In the genomic region with DNA sequence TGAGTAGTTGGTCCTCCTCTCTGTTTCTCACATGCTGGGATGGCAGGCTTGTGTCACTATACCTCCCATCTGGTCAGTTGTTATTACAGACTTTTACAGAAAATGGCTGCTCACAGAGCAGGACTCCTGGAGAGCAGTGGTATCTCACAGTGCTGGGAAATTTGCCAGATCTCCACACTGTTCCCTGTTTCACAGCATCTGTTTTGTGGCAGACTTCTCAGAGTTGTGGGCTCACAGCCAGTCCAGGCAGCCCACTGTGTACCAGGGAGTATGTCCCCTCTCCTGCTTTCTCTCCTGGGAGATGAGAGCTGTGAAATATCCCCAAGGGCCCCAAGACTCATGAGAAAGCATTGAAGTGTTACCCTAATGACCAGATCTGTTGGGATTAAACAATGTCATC, we compare ENCODE assay signal across 15 mouse cellular contexts. TPM values are rescaled to one million over a fixed set of nuclear protein-coding genes. Genes with fewer than 3 reads are reported as not detected.
DNase-seq lines count a peak whose midpoint lies in the region; ATAC-seq and TF ChIP-seq lines count a peak whose summit lies in the region.
"Had no signal": no experiment of that assay in that cellular context is flagged by ENCODE, and none has a peak within 500 bp of the region (broad histone marks: within the 10 kb centered on the region; RNA-seq: fewer than 3 reads in every experiment).

No protein-coding gene starts in this region.

- ATAC-seq in forebrain, embryonic 14.5 days: peak; percentile 80
- no peak for ATAC-seq in forebrain, embryonic 12.5 days (ENCODE audit: low FRiP score)
- ATAC-seq in intestine, postnatal 0 days: 0 out of 2 replicates have a peak, but pooled peaks have one; percentile 10
- ATAC-seq in intestine, embryonic 15.5 days: no peak
- peak; percentile 65; the same call in 1 of the 2 replicates for ATAC-seq in neural tube, embryonic 13.5 days (ENCODE audit: low read depth)
- peak; percentile 55; the same call in 1 of the 2 replicates for ATAC-seq in neural tube, embryonic 15.5 days (ENCODE audit: low FRiP score)
- ATAC-seq: inflammation-experienced regulatory T-cells, adult 6 months had no signal

- no peak overlapping the region for H3K4me3 ChIP-seq in forebrain, embryonic 14.5 days (ENCODE audit: low read depth, low read length)
- no peak overlapping the region for H3K4me3 ChIP-seq in forebrain, embryonic 12.5 days (replicated peaks)
- no peak overlapping the region for H3K4me3 ChIP-seq in intestine, postnatal 0 days (ENCODE audit: low read depth, low read length)
- H3K4me3 ChIP-seq in intestine, embryonic 15.5 days (replicated peaks): no peak overlapping the region
- no peak overlapping the region for H3K4me3 ChIP-seq in neural tube, embryonic 13.5 days
- no peak overlapping the region for H3K4me3 ChIP-seq in neural tube, embryonic 15.5 days (replicated peaks)

- H3K9ac ChIP-seq in forebrain, embryonic 14.5 days (ENCODE audit: low read length): no peak overlapping the region
- H3K9ac ChIP-seq in forebrain, embryonic 12.5 days: no peak overlapping the region
- H3K9ac ChIP-seq in intestine, postnatal 0 days (ENCODE audit: low read depth, low read length): no peak overlapping the region
- no peak overlapping the region for H3K9ac ChIP-seq in intestine, embryonic 15.5 days
- no peak overlapping the region for H3K9ac ChIP-seq in neural tube, embryonic 13.5 days
- no peak overlapping the region for H3K9ac ChIP-seq in neural tube, embryonic 15.5 days (replicated peaks)

- DNase-seq in forebrain, embryonic 14.5 days (ENCODE audit: low spot score): peak; percentile 81
- DNase-seq in neural tube, embryonic 10.5 days (ENCODE audit: extremely low spot score, low spot score): no peak
- DNase-seq in kidney, postnatal 4 days: no peak
- DNase-seq: cerebellum, adult 9-10 months; gastrocnemius, postnatal 25 days; kidney, postnatal 36 days; lung, postnatal 4 days; spleen, adult 18-20 months had no signal

- peaks cover 6% of the 10 kb centered on the region; the same call in 1 of the 2 replicates for H3K36me3 ChIP-seq in forebrain, embryonic 14.5 days (ENCODE audit: control insufficient read depth, insufficient read depth, low read length)
- peaks cover 19% of the 10 kb centered on the region for H3K36me3 ChIP-seq in forebrain, embryonic 12.5 days (replicated peaks)
- H3K36me3 ChIP-seq in intestine, postnatal 0 days (ENCODE audit: control insufficient read depth, insufficient read depth): no peaks in the 10 kb centered on the region
- no peaks in the 10 kb centered on the region for H3K36me3 ChIP-seq in intestine, embryonic 15.5 days
- H3K36me3 ChIP-seq in neural tube, embryonic 13.5 days: peaks cover 51% of the 10 kb centered on the region
- H3K36me3 ChIP-seq in neural tube, embryonic 15.5 days: 0 out of 2 replicates have a peak, but pooled peaks cover 13% of the 10 kb centered on the region

- no peak for TF ChIP-seq CTCF in intestine, postnatal 0 days (IDR thresholded peaks at IDR 0.05; ENCODE audit: low read depth)

- H3K27ac ChIP-seq in forebrain, embryonic 14.5 days (ENCODE audit: low read depth, low read length): 0 out of 2 replicates have a peak overlapping the region, but pooled peaks have one; percentile 11
- no peak overlapping the region for H3K27ac ChIP-seq in forebrain, embryonic 12.5 days
- H3K27ac ChIP-seq in intestine, postnatal 0 days (ENCODE audit: low read depth, low read length): no peak overlapping the region
- no peak overlapping the region for H3K27ac ChIP-seq in intestine, embryonic 15.5 days
- H3K27ac ChIP-seq in neural tube, embryonic 13.5 days (replicated peaks): peak overlapping the region; percentile 64
- H3K27ac ChIP-seq in neural tube, embryonic 15.5 days (replicated peaks): peak overlapping the region; percentile 33; the same call in 1 of the 2 replicates

- no peaks in the 10 kb centered on the region for H3K4me1 ChIP-seq in forebrain, embryonic 14.5 days (ENCODE audit: control insufficient read depth, insufficient read depth, low read length)
- H3K4me1 ChIP-seq in forebrain, embryonic 12.5 days: no peaks in the 10 kb centered on the region
- H3K4me1 ChIP-seq in intestine, postnatal 0 days (replicated peaks; ENCODE audit: control insufficient read depth, insufficient read depth, low read length): no peaks in the 10 kb centered on the region
- H3K4me1 ChIP-seq in intestine, embryonic 15.5 days (replicated peaks): no peaks in the 10 kb centered on the region
- no peaks in the 10 kb centered on the region; the same call in 1 of the 2 replicates for H3K4me1 ChIP-seq in neural tube, embryonic 13.5 days (replicated peaks)
- H3K4me1 ChIP-seq in neural tube, embryonic 15.5 days: 0 out of 2 replicates have a peak, but pooled peaks cover 6% of the 10 kb centered on the region

- no peaks in the 10 kb centered on the region for H3K9me3 ChIP-seq in forebrain, embryonic 14.5 days (replicated peaks; ENCODE audit: control insufficient read depth, low read length)
- H3K9me3 ChIP-seq in forebrain, embryonic 12.5 days: no peaks in the 10 kb centered on the region
- no peaks in the 10 kb centered on the region for H3K9me3 ChIP-seq in intestine, postnatal 0 days (ENCODE audit: control insufficient read depth)
- no peaks in the 10 kb centered on the region for H3K9me3 ChIP-seq in intestine, embryonic 15.5 days
- H3K9me3 ChIP-seq in neural tube, embryonic 13.5 days: no peaks in the 10 kb centered on the region
- no peaks in the 10 kb centered on the region for H3K9me3 ChIP-seq in neural tube, embryonic 15.5 days (replicated peaks)

- H3K4me2 ChIP-seq in forebrain, embryonic 14.5 days (ENCODE audit: low read length): no peak overlapping the region
- H3K4me2 ChIP-seq in forebrain, embryonic 12.5 days: no peak overlapping the region
- H3K4me2 ChIP-seq in intestine, postnatal 0 days (replicated peaks; ENCODE audit: low read depth): no peak overlapping the region
- no peak overlapping the region for H3K4me2 ChIP-seq in intestine, embryonic 15.5 days (replicated peaks)
- no peak overlapping the region for H3K4me2 ChIP-seq in neural tube, embryonic 13.5 days
- H3K4me2 ChIP-seq in neural tube, embryonic 15.5 days: no peak overlapping the region
- H3K4me2 ChIP-seq: liver, embryonic 11.5 days had no signal

- H3K27me3 ChIP-seq in forebrain, embryonic 14.5 days (replicated peaks; ENCODE audit: control insufficient read depth, insufficient read depth, low read length): no peaks in the 10 kb centered on the region
- H3K27me3 ChIP-seq in forebrain, embryonic 12.5 days: no peaks in the 10 kb centered on the region
- no peaks in the 10 kb centered on the region for H3K27me3 ChIP-seq in intestine, postnatal 0 days (replicated peaks; ENCODE audit: control insufficient read depth, insufficient read depth, low read length)
- no peaks in the 10 kb centered on the region for H3K27me3 ChIP-seq in intestine, embryonic 15.5 days (replicated peaks)
- H3K27me3 ChIP-seq in neural tube, embryonic 13.5 days: no peaks in the 10 kb centered on the region
- H3K27me3 ChIP-seq in neural tube, embryonic 15.5 days (replicated peaks): no peaks in the 10 kb centered on the region

RNA-seq across cellular contexts. Expression of gene Nkain4, which starts 12.6 kb away (rescaled TPM):
- 57.3 and 60.7 TPM in 2 replicates for polyA plus RNA-seq in forebrain, embryonic 14.5 days (2014; fragmentation: Nextera tagmentation; extraction: Ambion mirVana)
- polyA plus RNA-seq in forebrain, embryonic 12.5 days (2016; fragmentation: Nextera tagmentation; extraction: Ambion mirVana): 39.4 and 43.5 TPM in 2 replicates
- 22.9 and 25.9 TPM in 2 replicates for polyA plus RNA-seq in intestine, postnatal 0 days (2015; fragmentation: Nextera tagmentation; extraction: Ambion mirVana)
- 37.4 and 41.1 TPM in 2 replicates for polyA plus RNA-seq in intestine, embryonic 15.5 days (2015; fragmentation: Nextera tagmentation; extraction: Ambion mirVana)
- 88.1 and 106 TPM in 2 replicates for polyA plus RNA-seq in neural tube, embryonic 13.5 days (2015; fragmentation: Nextera tagmentation; extraction: Ambion mirVana)
- 89.0 and 91.1 TPM in 2 replicates for polyA plus RNA-seq in neural tube, embryonic 15.5 days (2015; fragmentation: Nextera tagmentation; extraction: Ambion mirVana)
- polyA plus RNA-seq: inflammation-experienced regulatory T-cells, adult 6 months had no signal

RNA-seq across cellular contexts. Expression of gene Birc7, which starts 13.0 kb away (rescaled TPM):
- not detected in 2 replicates for polyA plus RNA-seq in forebrain, embryonic 14.5 days (2014; fragmentation: Nextera tagmentation; extraction: Ambion mirVana)
- polyA plus RNA-seq in forebrain, embryonic 12.5 days (2016; fragmentation: Nextera tagmentation; extraction: Ambion mirVana): 0.11 and 0.41 TPM in 2 replicates
- polyA plus RNA-seq in intestine, postnatal 0 days (2015; fragmentation: Nextera tagmentation; extraction: Ambion mirVana): not detected in 2 replicates
- not detected in 2 replicates for polyA plus RNA-seq in intestine, embryonic 15.5 days (2015; fragmentation: Nextera tagmentation; extraction: Ambion mirVana)
- polyA plus RNA-seq in neural tube, embryonic 13.5 days (2015; fragmentation: Nextera tagmentation; extraction: Ambion mirVana): 0.43 and 0.60 TPM in 2 replicates
- 0.20 TPM in 1 of 2 replicates, not detected in the other for polyA plus RNA-seq in neural tube, embryonic 15.5 days (2015; fragmentation: Nextera tagmentation; extraction: Ambion mirVana)
- polyA plus RNA-seq: inflammation-experienced regulatory T-cells, adult 6 months; liver, embryonic 11.5 days had no signal

RNA-seq across cellular contexts. Expression of gene Ythdf1, which starts 21.1 kb away (rescaled TPM):
- polyA plus RNA-seq in forebrain, embryonic 14.5 days (2014; fragmentation: Nextera tagmentation; extraction: Ambion mirVana): 24.5 and 36.8 TPM in 2 replicates
- 62.6 and 64.5 TPM in 2 replicates for polyA plus RNA-seq in forebrain, embryonic 12.5 days (2016; fragmentation: Nextera tagmentation; extraction: Ambion mirVana)
- polyA plus RNA-seq in intestine, postnatal 0 days (2015; fragmentation: Nextera tagmentation; extraction: Ambion mirVana): 24.2 and 26.8 TPM in 2 replicates
- polyA plus RNA-seq in intestine, embryonic 15.5 days (2015; fragmentation: Nextera tagmentation; extraction: Ambion mirVana): 46.9 and 49.3 TPM in 2 replicates
- polyA plus RNA-seq in neural tube, embryonic 13.5 days (2015; fragmentation: Nextera tagmentation; extraction: Ambion mirVana): 50.7 and 55.9 TPM in 2 replicates
- polyA plus RNA-seq in neural tube, embryonic 15.5 days (2015; fragmentation: Nextera tagmentation; extraction: Ambion mirVana): 48.2 and 50.0 TPM in 2 replicates

RNA-seq across cellular contexts. Expression of gene Arfgap1, which starts 25.2 kb away (rescaled TPM):
- polyA plus RNA-seq in forebrain, embryonic 14.5 days (2014; fragmentation: Nextera tagmentation; extraction: Ambion mirVana): 71.7 and 85.4 TPM in 2 replicates
- 85.2 and 87.7 TPM in 2 replicates for polyA plus RNA-seq in forebrain, embryonic 12.5 days (2016; fragmentation: Nextera tagmentation; extraction: Ambion mirVana)
- 44.0 and 51.9 TPM in 2 replicates for polyA plus RNA-seq in intestine, postnatal 0 days (2015; fragmentation: Nextera tagmentation; extraction: Ambion mirVana)
- polyA plus RNA-seq in intestine, embryonic 15.5 days (2015; fragmentation: Nextera tagmentation; extraction: Ambion mirVana): 77.9 and 85.0 TPM in 2 replicates
- 106 and 108 TPM in 2 replicates for polyA plus RNA-seq in neural tube, embryonic 13.5 days (2015; fragmentation: Nextera tagmentation; extraction: Ambion mirVana)
- polyA plus RNA-seq in neural tube, embryonic 15.5 days (2015; fragmentation: Nextera tagmentation; extraction: Ambion mirVana): 114 and 124 TPM in 2 replicates

RNA-seq across cellular contexts. Expression of gene Col20a1, which starts 44.5 kb away (rescaled TPM):
- polyA plus RNA-seq in forebrain, embryonic 14.5 days (2014; fragmentation: Nextera tagmentation; extraction: Ambion mirVana): 0.07 and 0.10 TPM in 2 replicates
- 0.45 and 0.51 TPM in 2 replicates for polyA plus RNA-seq in forebrain, embryonic 12.5 days (2016; fragmentation: Nextera tagmentation; extraction: Ambion mirVana)
- 0.43 and 0.80 TPM in 2 replicates for polyA plus RNA-seq in intestine, postnatal 0 days (2015; fragmentation: Nextera tagmentation; extraction: Ambion mirVana)
- 0.39 and 0.52 TPM in 2 replicates for polyA plus RNA-seq in intestine, embryonic 15.5 days (2015; fragmentation: Nextera tagmentation; extraction: Ambion mirVana)
- polyA plus RNA-seq in neural tube, embryonic 13.5 days (2015; fragmentation: Nextera tagmentation; extraction: Ambion mirVana): 0.62 and 1.2 TPM in 2 replicates
- polyA plus RNA-seq in neural tube, embryonic 15.5 days (2015; fragmentation: Nextera tagmentation; extraction: Ambion mirVana): 0.14 and 0.67 TPM in 2 replicates

Comparison
In these comparisons a context has a peak if more than half of its experiments do, and no peak if none do; other contexts are left out.
1. ATAC-seq: peak in forebrain, embryonic 14.5 days (single experiment), intestine, postnatal 0 days (single experiment), neural tube, embryonic 13.5 days (single experiment) and neural tube, embryonic 15.5 days (single experiment); none in forebrain, embryonic 12.5 days (single experiment) and intestine, embryonic 15.5 days (single experiment).
2. H3K27ac ChIP-seq: peak in forebrain, embryonic 14.5 days (single experiment), neural tube, embryonic 13.5 days (single experiment) and neural tube, embryonic 15.5 days (single experiment); none in forebrain, embryonic 12.5 days (single experiment), intestine, postnatal 0 days (single experiment) and intestine, embryonic 15.5 days (single experiment).